Mouse (Mus musculus) layer of hippocampus, adult 2 months (tissue): ENCODE results near the gene Zfp579. TPM values are rescaled to one million over a fixed set of nuclear protein-coding genes. Genes with fewer than 3 reads are reported as not detected.
A peak's percentile ranks its signal among the peaks of the same experiment; 100 is the strongest.

ENCODE experiments used
- DNase-seq, 2 experiments: peaks; one replicate each; pipeline ENCODE4 v3.0.0; 2022; ENCODE audit warnings: low spot score in 2 of 2
- H3K27ac ChIP-seq: fragments of 200-600 bp; 2 replicates; pipeline ENCODE4 v1.8.1; 2022
- H3K4me3 ChIP-seq: fragments of 200-600 bp; 2 replicates; pipeline ENCODE4 v1.8.1; 2022; ENCODE audit warnings: mild to moderate bottlenecking
- CTCF ChIP-seq: fragments of 200-600 bp; conservative IDR thresholded peaks from 2 replicates; pipeline ENCODE4 v1.8.1; 2022; ENCODE audit warnings: antibody characterized with exemption, mild to moderate bottlenecking, moderate library complexity
- long read RNA-seq, 2 experiments: library from polyadenylated mRNA; stranded (forward); transcript quantifications; one replicate each; pipeline ENCODE4 v2.0.0; 2021; ENCODE audit warnings: borderline mapping rate in 2 of 2
- total RNA-seq, 2 experiments: library from RNA; stranded (reverse); gene quantifications; 2 replicates each; pipeline ENCODE4 v1.2.3; 2021

Zfp579 gene
- total RNA-seq = 10 to 100 TPM; 29.7 to 35.6 TPM
- long read RNA-seq, experiment 1, transcript Zfp579-201 (2 exons, 2,157 nt) = major isoform, 9 of 18 reads
- long read RNA-seq, experiment 1, transcript Zfp579-206 (1 exons, 2,489 nt) = minor isoform, 8 of 18 reads
- long read RNA-seq, experiment 1, partial matches to known transcripts = 0 of 18 reads
- long read RNA-seq, experiment 1, other reads (novel, unspliced or antisense) = 1 of 18 reads
- long read RNA-seq, experiment 2, transcript Zfp579-206 (1 exons, 2,489 nt) = minor isoform, 5 of 19 reads
- long read RNA-seq, experiment 2, transcript Zfp579-201 (2 exons, 2,157 nt) = major isoform, 14 of 19 reads
- long read RNA-seq, experiment 2, partial matches to known transcripts = 0 of 19 reads
- long read RNA-seq, experiment 2, other reads (novel, unspliced or antisense) = 0 of 19 reads

GRCm38 (mm10) chr7:4996003-4996895, at the start of gene Zfp579:
Zfp579 (minus strand) TSS chr7:4996158.
- Histone ChIP-seq H3K27ac (peak within 1 kb of the TSS; percentile 94), H3K4me3 (peak within 1 kb of the TSS; percentile 79)
- peak; percentile 92 to 98 for DNase-seq
- no peak for TF ChIP-seq CTCF

DNA sequence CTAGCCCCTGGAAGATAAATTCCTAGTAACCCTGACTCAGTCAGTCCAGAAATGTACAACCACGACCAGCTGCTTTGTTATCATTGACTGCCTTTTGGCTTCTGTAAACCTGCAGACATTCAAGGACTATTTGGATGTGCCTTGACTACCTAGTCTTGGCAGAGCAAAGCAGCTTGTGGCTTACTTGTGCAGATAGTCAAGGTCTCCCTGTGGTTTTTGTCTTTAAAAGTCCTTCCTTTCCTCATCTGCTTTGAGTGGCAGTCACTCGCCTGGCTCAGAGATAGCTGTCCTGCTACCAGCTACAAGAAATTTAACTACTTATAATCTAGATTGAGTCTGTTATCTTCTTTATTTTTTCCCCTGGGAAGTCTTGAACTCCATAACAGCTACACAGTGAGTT, 49.0 kb upstream of the Zfp579 start:
- no peak for DNase-seq
- TF ChIP-seq CTCF = no peak

GRCm38 (mm10) chr7:5038940-5039339, 43.0 kb upstream of the Zfp579 start:
- Histone ChIP-seq H3K4me3 (peak overlapping the region; percentile 76), H3K27ac (peak overlapping the region; percentile 99)
- TF ChIP-seq CTCF = no peak
- DNase-seq = no peak

More for the DNA sequence above, 49.0 kb upstream of the Zfp579 start:
- H3K4me3 ChIP-seq = no peak overlapping the region
- no peak overlapping the region for H3K27ac ChIP-seq

DNA sequence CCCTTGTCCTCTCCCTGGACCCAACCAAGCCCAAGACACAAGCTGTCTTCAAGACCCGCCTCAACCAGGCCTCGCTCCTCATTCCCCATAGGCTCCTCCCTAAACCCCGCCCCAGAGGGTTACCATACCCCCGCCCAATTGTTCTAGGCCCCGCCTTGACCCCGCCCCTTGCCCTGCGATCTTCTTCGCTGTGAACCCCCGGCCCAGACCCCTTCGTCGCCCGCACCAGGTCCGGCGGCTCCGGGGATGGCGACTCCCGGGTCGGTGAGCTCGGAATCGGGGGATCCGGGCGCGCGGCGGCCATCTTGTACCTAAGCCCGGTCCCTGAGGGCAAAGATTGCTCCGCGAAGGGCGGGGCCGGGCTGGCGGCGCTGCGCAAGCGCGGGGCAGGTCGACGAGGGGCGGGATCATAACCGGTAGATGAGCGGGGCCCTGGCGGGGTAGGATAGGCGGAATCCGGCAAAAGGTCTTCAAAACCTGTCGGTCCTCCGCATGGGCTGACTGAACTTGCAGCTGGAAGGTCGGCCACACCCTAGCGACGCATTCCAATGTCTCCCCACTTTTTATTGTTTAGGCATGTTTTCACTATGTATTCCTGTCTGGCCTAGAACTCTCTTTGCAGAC, 42.3 kb upstream of the Zfp579 start, which contains the start of gene Zfp784:
TSS of gene Zfp784 (minus strand) at position 338 of the 624 bp plus-strand sequence.
- TF ChIP-seq CTCF = no peak
- Histone ChIP-seq H3K27ac (peak within 1 kb of the TSS; percentile 99), H3K4me3 (peak within 1 kb of the TSS; percentile 76)
- DNase-seq = peak; percentile 89 to 90

GRCm38 (mm10) chr7:5037467-5037866, 41.5 kb upstream of the Zfp579 start:
- DNase-seq = no peak
- H3K4me3 ChIP-seq = peak overlapping the region; percentile 76
- TF ChIP-seq CTCF = no peak
- peak overlapping the region; percentile 99 for H3K27ac ChIP-seq

GRCm38 (mm10) chr7:5037026-5037425, 41.1 kb upstream of the Zfp579 start:
- Histone ChIP-seq H3K4me3 (no peak overlapping the region), H3K27ac (no peak overlapping the region)
- no peak for TF ChIP-seq CTCF
- no peak for DNase-seq

DNA sequence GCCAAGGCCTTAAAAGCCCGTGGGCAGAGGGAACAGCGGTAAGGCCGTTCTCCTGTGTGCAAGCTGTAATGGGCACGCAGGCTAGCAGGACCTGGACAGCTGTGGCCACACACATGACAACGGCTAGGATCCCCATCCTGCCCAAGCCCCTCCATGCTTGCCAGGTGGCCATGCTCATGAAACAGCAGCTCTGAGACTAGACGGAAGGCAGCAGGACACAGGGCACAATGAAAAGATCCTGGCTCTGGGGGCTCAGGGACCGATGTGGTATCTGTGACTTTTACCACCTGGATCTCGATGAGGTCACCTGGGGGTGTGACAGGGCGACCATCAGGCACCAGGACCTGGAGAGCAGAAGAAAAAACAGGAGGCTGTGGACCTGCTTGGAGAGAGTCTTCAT, 40.2 kb upstream of the Zfp579 start:
- H3K27ac ChIP-seq = no peak overlapping the region
- TF ChIP-seq CTCF = no peak
- no peak for DNase-seq
- H3K4me3 ChIP-seq = no peak overlapping the region

DNA sequence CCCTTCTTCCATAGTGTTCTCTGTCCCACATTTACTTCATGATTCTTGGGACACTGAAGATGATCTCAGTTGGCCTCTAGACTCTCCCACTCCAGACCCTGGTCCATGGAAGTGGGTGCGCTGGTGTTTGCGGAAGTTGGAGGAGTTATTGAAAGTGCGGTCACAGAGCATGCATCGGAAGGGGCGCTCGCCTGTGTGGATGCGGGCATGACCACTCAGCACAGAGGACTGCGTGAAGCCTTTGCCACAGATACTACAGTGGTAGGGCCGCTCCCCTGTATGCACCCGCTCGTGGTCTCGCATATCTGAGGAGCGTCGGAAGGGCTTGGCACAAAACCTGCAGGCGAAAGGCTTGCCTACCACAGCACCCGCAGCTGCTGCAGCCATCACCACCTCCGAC, 39.7 kb upstream of the Zfp579 start:
- no peak for TF ChIP-seq CTCF
- no peak overlapping the region for H3K27ac ChIP-seq

GRCm38 (mm10) chr7:5033818-5034217, 37.9 kb upstream of the Zfp579 start, which contains the start of gene 4632433K11Rik:
4632433K11Rik (plus strand) TSS chr7:5034118.
- no peak within 1 kb of the TSS for H3K27ac ChIP-seq
- DNase-seq = no peak
- H3K4me3 ChIP-seq = no peak within 1 kb of the TSS
- TF ChIP-seq CTCF = no peak

More for the DNA sequence above, 39.7 kb upstream of the Zfp579 start:
- H3K4me3 ChIP-seq = no peak overlapping the region
- no peak for DNase-seq

DNA sequence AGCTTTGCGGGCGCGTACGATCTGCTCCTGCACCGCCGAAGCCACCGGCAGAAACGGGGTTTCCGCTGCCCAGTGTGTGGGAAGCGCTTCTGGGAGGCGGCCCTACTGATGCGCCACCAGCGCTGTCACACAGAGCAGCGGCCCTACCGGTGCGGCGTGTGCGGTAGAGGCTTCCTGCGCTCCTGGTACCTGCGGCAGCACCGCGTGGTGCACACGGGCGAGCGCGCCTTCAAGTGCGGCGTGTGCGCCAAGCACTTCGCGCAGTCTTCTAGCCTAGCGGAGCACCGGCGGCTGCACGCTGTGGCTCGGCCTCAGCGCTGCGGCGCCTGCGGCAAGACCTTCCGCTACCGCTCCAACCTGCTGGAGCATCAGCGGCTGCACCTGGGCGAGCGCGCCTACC, 35.5 kb upstream of the Zfp579 start:
- Histone ChIP-seq H3K4me3 (no peak overlapping the region), H3K27ac (no peak overlapping the region)
- DNase-seq = no peak
- no peak for TF ChIP-seq CTCF

GRCm38 (mm10) chr7:5030554-5031275, 34.8 kb upstream of the Zfp579 start:
- no peak overlapping the region for H3K4me3 ChIP-seq
- no peak overlapping the region for H3K27ac ChIP-seq
- DNase-seq = no peak
- TF ChIP-seq CTCF = no peak

- Histone ChIP-seq H3K4me3 (no peak overlapping the region), H3K27ac (no peak overlapping the region)
- TF ChIP-seq CTCF = no peak
- DNase-seq = no peak
Measured at GRCm38 (mm10) chr7:5029946-5030345, 34.0 kb upstream of the Zfp579 start.
